Mouse (Mus musculus) regulatory T cell (primary cell): ENCODE results near the gene Cherp.

Source experiments
- in situ Hi-C: fragments of 300-600 bp; cut with MboI, MseI; formaldehyde crosslinking; loops from one replicate; pipeline ENCODE4 v1.15.1; 2025; ENCODE audit warnings: high pct_unique_total_duplicates

Gene Cherp

DNA sequence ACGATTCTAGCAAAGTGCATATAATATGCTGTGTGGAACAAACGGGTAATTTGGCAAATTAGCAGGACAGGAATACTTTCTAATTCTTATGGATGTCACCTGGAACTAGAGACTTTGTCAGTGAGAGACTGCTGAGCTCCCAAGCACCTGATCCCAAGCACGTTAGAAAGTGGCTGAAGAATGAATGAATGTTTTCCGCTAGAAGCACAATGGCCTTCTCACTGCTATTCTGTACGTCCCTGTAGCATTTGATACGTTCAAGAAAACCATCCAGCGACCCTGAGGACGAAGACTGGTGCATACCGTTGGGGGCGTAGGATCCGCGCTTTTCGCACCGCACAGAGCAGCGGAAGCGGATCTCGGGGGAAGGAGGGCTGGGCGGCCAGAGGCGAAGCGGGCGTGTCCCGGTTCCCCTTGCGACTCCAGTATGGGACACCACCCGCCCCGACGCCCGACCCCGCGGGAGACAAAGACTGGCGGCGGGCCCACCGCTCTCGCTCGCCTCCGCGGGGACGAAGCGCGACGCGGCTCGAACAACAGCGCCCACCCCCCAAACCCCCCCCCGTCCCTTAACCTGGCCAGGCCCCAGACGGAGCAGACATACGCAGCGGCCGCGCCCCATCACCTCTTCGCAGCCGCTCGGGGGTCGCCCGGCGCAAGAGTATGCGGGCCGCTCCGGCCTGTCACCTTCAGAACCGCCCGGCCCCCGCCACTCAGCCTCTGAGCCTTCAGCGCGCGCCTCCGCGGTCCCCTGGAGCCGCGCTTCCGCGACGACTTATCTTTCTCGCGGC lies 54.3 kb downstream of the Cherp start:
- in situ Hi-C loops = loop anchor here (5.0 to 10.0 kb wide), 3 partner anchors 38 to 476 kb away; no protein-coding TSS in a partner anchor

DNA sequence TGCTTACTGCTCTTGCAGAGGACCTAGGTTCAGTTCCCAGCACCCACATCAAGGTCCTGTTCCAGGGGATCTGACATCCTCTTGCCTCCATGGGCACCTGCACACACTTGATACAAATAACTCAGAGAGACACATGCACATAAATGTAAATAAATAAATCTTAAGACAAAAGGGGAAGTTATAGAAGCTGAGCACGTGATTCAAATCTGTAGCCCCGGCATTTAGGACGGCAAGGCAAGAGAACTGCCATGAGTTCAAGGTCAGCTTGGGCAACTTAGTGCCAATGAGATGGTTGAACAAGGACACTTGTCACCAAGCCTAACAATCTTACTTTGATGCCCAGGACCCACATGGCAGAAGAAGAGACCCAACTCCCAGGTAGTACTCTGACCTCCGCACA lies 57.0 kb downstream of the Cherp start:
- in situ Hi-C loops = no loop called here

DNA sequence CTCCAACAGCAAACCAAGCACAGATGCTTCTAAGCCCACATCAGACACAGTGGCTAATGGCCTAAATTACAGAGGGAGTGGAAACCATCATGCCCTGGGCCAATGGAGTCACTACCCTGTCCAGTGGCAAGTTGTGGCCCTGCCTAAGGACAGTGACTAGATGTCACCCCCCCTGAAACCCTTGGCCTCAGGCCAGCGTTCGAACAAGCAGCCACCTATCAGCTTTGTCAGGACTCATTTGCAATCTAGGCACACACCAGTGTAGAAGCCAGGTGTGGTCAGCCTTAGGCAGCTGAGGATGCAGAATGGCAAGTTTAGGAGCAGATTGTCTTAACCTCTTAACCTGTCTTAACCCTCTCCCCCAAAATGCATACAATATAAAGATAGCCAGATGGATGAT lies 59.8 kb downstream of the Cherp start:
- in situ Hi-C loops = no loop called here

DNA sequence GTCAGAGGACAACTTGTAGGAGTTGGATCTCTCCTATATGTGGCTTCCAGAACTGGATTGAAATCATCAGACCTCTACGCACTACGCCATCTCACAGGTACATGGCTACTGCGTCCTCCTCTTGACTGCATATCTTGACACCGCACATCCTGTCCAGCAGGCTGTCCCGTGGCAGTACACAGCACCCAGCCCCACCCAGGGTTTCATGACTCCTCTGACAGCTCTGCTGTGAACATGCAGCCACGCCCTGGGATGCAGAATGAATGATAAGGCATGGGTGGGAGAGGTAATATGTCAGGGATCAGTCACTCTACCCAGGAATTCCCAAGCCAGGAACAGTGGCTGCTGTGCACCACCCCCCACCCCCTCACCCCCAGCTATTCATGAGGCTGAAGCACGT lies 61.2 kb downstream of the Cherp start:
- in situ Hi-C loops = no loop called here
